Mouse (Mus musculus) lung, adult 2 months (tissue): Measurements from ENCODE around the gene Clcn7. TPM values are rescaled to one million over a fixed set of nuclear protein-coding genes. Genes with fewer than 3 reads are reported as not detected.

Source experiments
- DNase-seq: peaks from one replicate; pipeline ENCODE4 v3.0.0; 2022
- H3K4me1 ChIP-seq: fragments of 200-500 bp; 2 replicates; pipeline ENCODE4 v1.6.1; 2011; ENCODE audit warnings: low read length; ENCODE audit not compliant: control insufficient read depth, insufficient read depth
- H3K4me3 ChIP-seq: fragments of 200-500 bp; replicated peaks from 2 replicates; pipeline ENCODE3; 2011; ENCODE audit warnings: low read depth, mild to moderate bottlenecking, control low read depth, low read length; ENCODE audit errors: extremely low read depth
- CTCF ChIP-seq: fragments of 200-500 bp; IDR thresholded peaks from 2 replicates; pipeline ENCODE4 v1.5.1; 2011; ENCODE audit warnings: mild to moderate bottlenecking, low read length, control low read depth; ENCODE audit not compliant: insufficient read depth
- POLR2A ChIP-seq: fragments of 200-500 bp; IDR thresholded peaks from 2 replicates; pipeline ENCODE4 v1.6.1; 2011; ENCODE audit warnings: low read depth, mild to moderate bottlenecking, control low read depth, low read length, borderline replicate concordance; ENCODE audit errors: extremely low read depth
- WGBS: fragments of 180-500 bp; shearing (Covaris S2); methylation state at CpG from one replicate; pipeline ENCODE4 v1.1.7; 2018; 5-methylcytosine and 5-hydroxymethylcytosine counted together
- polyA plus RNA-seq: library from polyadenylated mRNA; depleted of rRNA; stranded (reverse); fragments of >200 nt; gene quantifications from 2 replicates; pipeline ENCODE4 v1.2.3, GENCODE M21; 2012; rRNA removed

Gene Clcn7
- polyA plus RNA-seq, 1 experiment: 44.6 TPM

DNA sequence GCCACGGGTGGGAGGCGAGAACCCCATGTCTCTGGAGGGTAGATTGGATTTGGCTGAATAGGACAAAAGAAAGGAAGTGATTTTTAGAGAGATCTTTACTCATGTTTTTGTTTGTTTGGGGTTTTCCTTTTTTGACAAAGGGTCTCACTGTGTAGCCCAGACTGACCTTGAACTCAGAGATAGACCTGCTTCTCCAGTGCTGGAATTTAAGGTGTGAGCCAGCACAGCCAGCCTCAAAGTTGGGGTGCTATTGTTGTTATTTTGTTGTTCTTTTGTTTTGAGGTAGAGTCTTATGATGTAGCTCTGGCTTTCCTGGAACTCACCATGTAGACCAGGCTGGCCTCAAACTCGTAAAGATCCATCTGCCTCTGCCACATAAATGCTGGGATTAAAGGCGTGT, 69.2 kb downstream of the Clcn7 start:
- no peak for DNase-seq
- no peak overlapping the region for H3K4me3 ChIP-seq
- no peaks in the 10 kb centered on the region for H3K4me1 ChIP-seq
- TF ChIP-seq POLR2A (no peak), CTCF (no peak)
- 94% methylated on average over 4 of the region's 4 CpGs for WGBS

DNA sequence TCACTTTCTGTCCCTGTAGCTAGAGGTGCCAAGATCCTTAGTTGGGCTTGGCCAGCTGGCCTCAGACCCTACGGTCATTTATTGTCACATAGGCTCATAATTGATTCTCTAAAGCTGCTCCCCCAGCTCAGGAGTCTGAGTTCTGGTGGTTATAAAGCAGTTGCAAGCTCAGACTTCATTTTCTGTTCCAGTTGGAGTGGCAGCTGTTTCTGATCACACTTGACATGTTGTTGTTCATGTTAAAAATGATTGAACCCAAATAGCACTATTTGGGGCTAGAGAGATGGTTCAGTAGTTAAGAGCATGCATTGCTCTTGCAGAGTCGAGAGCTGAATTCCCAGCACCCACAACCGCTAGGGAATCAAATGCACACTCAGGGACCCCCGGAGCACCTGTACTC, 76.8 kb downstream of the Clcn7 start:
- H3K4me3 ChIP-seq: no peak overlapping the region
- no peak for TF ChIP-seq POLR2A
- no peak for TF ChIP-seq CTCF
- 79% methylated on average over 4 of the region's 4 CpGs for WGBS
- no peaks in the 10 kb centered on the region for H3K4me1 ChIP-seq
- no peak for DNase-seq

DNA sequence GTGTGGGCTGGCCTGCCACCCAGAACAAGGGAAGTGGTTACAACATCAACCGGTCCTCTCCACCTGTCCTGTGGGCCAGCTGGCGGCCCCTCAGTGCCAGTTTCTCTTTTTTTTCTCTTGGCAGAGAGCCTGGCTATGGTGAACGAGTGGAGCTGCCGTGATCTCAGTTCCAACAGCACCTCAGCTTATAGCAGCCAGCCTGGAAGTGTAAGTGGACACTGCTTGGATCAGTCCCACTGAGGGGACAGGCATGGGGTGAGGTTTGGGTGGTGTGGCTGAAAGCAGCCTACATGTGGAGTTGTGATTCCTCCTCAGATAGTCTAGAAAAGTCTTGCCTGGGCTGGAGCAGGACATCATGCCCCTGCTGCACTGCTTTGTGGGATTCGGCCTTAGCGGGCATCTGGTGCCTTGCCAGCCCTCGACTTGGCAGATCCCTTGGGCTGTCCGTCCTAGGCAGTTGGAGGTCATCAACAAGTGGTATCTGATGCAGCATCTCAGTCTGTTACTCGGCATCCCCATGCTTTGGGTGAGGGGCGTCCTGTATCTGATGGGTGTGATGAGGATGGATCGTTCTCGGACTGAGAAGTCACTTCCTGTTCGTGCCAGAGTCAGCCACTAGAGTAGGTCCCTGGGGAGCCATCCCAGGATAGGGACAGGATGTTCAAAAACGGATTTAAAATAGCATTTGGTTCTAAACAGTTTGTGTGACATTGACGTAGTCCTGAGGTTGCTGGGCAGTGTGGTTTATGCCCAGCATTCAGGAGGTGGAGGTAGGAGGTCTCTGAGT, 77.7 kb downstream of the Clcn7 start:
- no peak for DNase-seq
- WGBS: 62% methylated on average over 15 of the region's 15 CpGs
- H3K4me3 ChIP-seq: no peak overlapping the region
- H3K4me1 ChIP-seq: no peaks in the 10 kb centered on the region
- TF ChIP-seq CTCF (no peak), POLR2A (no peak)

DNA sequence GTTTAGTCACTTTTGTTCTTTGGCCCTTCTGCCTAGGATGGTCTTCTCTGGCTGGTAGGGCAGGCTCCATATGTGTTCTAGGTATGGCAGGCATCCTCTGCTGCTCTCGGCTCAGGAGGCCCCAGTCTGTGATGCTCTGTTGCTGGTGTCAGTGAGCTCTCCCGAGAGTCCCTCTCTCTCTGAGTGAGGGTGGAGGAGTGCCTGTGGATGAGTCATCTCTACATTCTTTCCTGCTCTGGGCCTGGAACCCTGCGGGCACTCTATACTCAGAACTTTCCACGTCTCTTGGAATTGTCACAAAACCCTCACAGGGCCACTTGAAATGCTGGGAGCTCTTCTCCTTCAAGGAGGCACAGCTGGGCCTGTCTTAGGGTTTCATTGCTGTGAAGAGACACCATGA, 78.5 kb downstream of the Clcn7 start:
- H3K4me3 ChIP-seq: no peak overlapping the region
- TF ChIP-seq POLR2A (no peak), CTCF (no peak)
- WGBS: 63% methylated on average over 4 of the region's 4 CpGs
- H3K4me1 ChIP-seq: no peaks in the 10 kb centered on the region
- DNase-seq: no peak

Other genes starting within 250 kb of the Clcn7 start
- 23.6 and 36.7 TPM in 2 replicates for gene Nubp2, start 247.0 kb upstream of the Clcn7 start, polyA plus RNA-seq
- gene Spsb3, start 246.7 kb upstream of the Clcn7 start, polyA plus RNA-seq: 76.4 and 85.4 TPM in 2 replicates
- gene Eme2, start 238.3 kb upstream of the Clcn7 start, polyA plus RNA-seq: 41.1 and 48.0 TPM in 2 replicates
- 100 and 115 TPM in 2 replicates for gene Mrps34, start 238.3 kb upstream of the Clcn7 start, polyA plus RNA-seq
- gene Nme3, start 236.9 kb upstream of the Clcn7 start, polyA plus RNA-seq: 55.8 and 69.4 TPM in 2 replicates
- 110 and 119 TPM in 2 replicates for gene Mapk8ip3, start 196.4 kb upstream of the Clcn7 start, polyA plus RNA-seq
- 6.1 and 10.2 TPM in 2 replicates for gene Jpt2, start 172.7 kb upstream of the Clcn7 start, polyA plus RNA-seq
- 16.4 and 18.0 TPM in 2 replicates for gene Cramp1l, start 117.6 kb upstream of the Clcn7 start, polyA plus RNA-seq
- gene Ift140, start 117.3 kb upstream of the Clcn7 start, polyA plus RNA-seq: 9.1 and 11.1 TPM in 2 replicates
- gene Tmem204, start 49.8 kb upstream of the Clcn7 start, polyA plus RNA-seq: 340 and 393 TPM in 2 replicates
- 17.9 and 19.2 TPM in 2 replicates for gene Telo2, start 17.4 kb upstream of the Clcn7 start, polyA plus RNA-seq
- gene Ptx4, start 12.6 kb upstream of the Clcn7 start, polyA plus RNA-seq: not detected in 2 replicates
- not detected in 2 replicates for gene Ccdc154, start 29.1 kb downstream of the Clcn7 start, polyA plus RNA-seq
- gene Gm38655, start 42.1 kb downstream of the Clcn7 start, polyA plus RNA-seq: 6.2 and 6.9 TPM in 2 replicates
- gene BC003965, start 51.2 kb downstream of the Clcn7 start, polyA plus RNA-seq: 9.4 and 10.2 TPM in 2 replicates
- 29.8 and 32.0 TPM in 2 replicates for gene Unkl, start 55.0 kb downstream of the Clcn7 start, polyA plus RNA-seq
- gene Gnptg, start 106.7 kb downstream of the Clcn7 start, polyA plus RNA-seq: 46.3 and 55.6 TPM in 2 replicates
- gene Tsr3, start 106.8 kb downstream of the Clcn7 start, polyA plus RNA-seq: 16.9 TPM in 2 replicates
- 23.8 and 28.3 TPM in 2 replicates for gene Baiap3, start 123.0 kb downstream of the Clcn7 start, polyA plus RNA-seq
- 138 and 178 TPM in 2 replicates for gene Ube2i, start 141.2 kb downstream of the Clcn7 start, polyA plus RNA-seq
- gene Prss34, start 165.0 kb downstream of the Clcn7 start, polyA plus RNA-seq: 0.27 and 0.46 TPM in 2 replicates
- gene Prss28, start 175.3 kb downstream of the Clcn7 start, polyA plus RNA-seq: not detected in 2 replicates
- gene Prss29, start 185.3 kb downstream of the Clcn7 start, polyA plus RNA-seq: not detected in 2 replicates
- 0.27 and 0.32 TPM in 2 replicates for gene Tpsab1, start 212.2 kb downstream of the Clcn7 start, polyA plus RNA-seq
- gene Tpsb2, start 232.9 kb downstream of the Clcn7 start, polyA plus RNA-seq: 6.4 and 6.5 TPM in 2 replicates
- gene Tpsg1, start 235.9 kb downstream of the Clcn7 start, polyA plus RNA-seq: 0.17 and 0.65 TPM in 2 replicates